Mouse (Mus musculus): Measurements from ENCODE around the gene Cebpe.

DNA sequence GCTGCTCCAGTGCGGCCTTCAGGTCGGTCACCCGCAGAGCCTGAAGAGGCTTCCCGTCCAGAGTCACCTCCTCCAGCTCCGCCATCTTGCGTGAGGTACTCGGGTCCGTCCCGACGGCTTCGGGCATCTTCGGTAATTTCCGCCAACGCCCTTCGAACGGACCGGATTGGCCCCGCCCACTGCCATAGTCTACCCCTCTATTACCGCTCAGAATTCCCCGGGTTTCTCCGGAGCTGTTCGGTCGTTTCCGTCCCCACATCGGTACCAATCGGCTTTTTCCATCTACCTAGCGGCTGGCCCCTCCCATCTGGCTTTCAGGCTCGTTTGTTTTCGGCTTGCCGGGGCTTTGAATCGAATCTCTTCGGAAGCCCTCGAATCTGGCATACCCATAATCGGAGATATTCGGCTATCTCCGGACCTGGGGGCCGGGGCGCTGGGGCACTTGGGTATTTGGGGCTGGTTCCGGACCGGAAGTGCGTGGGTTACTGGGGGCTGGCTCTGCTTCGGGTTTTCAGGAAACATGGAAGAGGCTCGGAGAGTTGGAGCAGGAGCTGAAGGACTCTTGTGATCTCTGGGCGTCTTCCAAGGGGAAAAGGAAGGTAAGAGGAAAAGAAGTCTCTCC is 25.3 kb downstream of the Cebpe start, which contains the start of gene Acin1:
- TF ChIP-seq POLR2A (IDR thresholded peaks at IDR 0.05; ENCODE audit: insufficient read depth, low read length) (peak; percentile 26), EP300 (IDR thresholded peaks at IDR 0.05; ENCODE audit: insufficient read depth, low read depth, low read length) (no peak)
